Mouse (Mus musculus): ENCODE data around the gene Dhrs4. TPM values are rescaled to one million over a fixed set of nuclear protein-coding genes. Genes with fewer than 3 reads are reported as not detected.
A peak's percentile ranks its signal among the peaks of the same experiment; 100 is the strongest.

Dhrs4 gene
- polyA plus RNA-seq, 1 experiment, result 16.0 TPM

- no peak overlapping the region for H3K27ac ChIP-seq (ENCODE audit: insufficient read depth, low read length)
- H3K4me1 ChIP-seq (ENCODE audit: control insufficient read depth, insufficient read depth, low read length), result no peaks in the 10 kb centered on the region; the same call in 1 of the 2 replicates
- no peak overlapping the region for H3K4me3 ChIP-seq (ENCODE audit: insufficient read depth, low read length)
- TF ChIP-seq CTCF (IDR thresholded peaks at IDR 0.05; ENCODE audit: extremely low read depth, insufficient read depth, low read length), result no peak
- TF ChIP-seq POLR2A (IDR thresholded peaks at IDR 0.05; ENCODE audit: extremely low read depth, insufficient read depth, low read length), result no peak
These were observed 18.3 kb downstream of the Dhrs4 start for GRCm38 (mm10) chr14:55496761-55497448.

- H3K27ac ChIP-seq (ENCODE audit: insufficient read depth, low read length), result no peak overlapping the region
- no peaks in the 10 kb centered on the region; the same call in 1 of the 2 replicates for H3K4me1 ChIP-seq (ENCODE audit: control insufficient read depth, insufficient read depth, low read length)
- TF ChIP-seq POLR2A (IDR thresholded peaks at IDR 0.05; ENCODE audit: extremely low read depth, insufficient read depth, low read length), result no peak
- peak; percentile 96 for TF ChIP-seq CTCF (IDR thresholded peaks at IDR 0.05; ENCODE audit: extremely low read depth, insufficient read depth, low read length)
- H3K4me3 ChIP-seq (ENCODE audit: insufficient read depth, low read length), result no peak overlapping the region
These were observed 18.9 kb downstream of the Dhrs4 start for GRCm38 (mm10) chr14:55497449-55497821.

- no peak for TF ChIP-seq POLR2A (IDR thresholded peaks at IDR 0.05; ENCODE audit: extremely low read depth, insufficient read depth, low read length)
- TF ChIP-seq CTCF (IDR thresholded peaks at IDR 0.05; ENCODE audit: extremely low read depth, insufficient read depth, low read length), result no peak
- no peak overlapping the region for H3K4me3 ChIP-seq (ENCODE audit: insufficient read depth, low read length)
- no peaks in the 10 kb centered on the region for H3K4me1 ChIP-seq (ENCODE audit: control insufficient read depth, insufficient read depth, low read length)
- no peak overlapping the region for H3K27ac ChIP-seq (ENCODE audit: insufficient read depth, low read length)
These were observed 27.1 kb downstream of the Dhrs4 start for GRCm38 (mm10) chr14:55505612-55506011.

GRCm38 (mm10) chr14:55507801-55508200, 29.2 kb downstream of the Dhrs4 start:
- TF ChIP-seq CTCF (IDR thresholded peaks at IDR 0.05; ENCODE audit: extremely low read depth, insufficient read depth, low read length) (no peak), POLR2A (IDR thresholded peaks at IDR 0.05; ENCODE audit: extremely low read depth, insufficient read depth, low read length) (no peak)
- Histone ChIP-seq H3K4me1 (ENCODE audit: control insufficient read depth, insufficient read depth, low read length) (no peaks in the 10 kb centered on the region), H3K27ac (ENCODE audit: insufficient read depth, low read length) (no peak overlapping the region), H3K4me3 (ENCODE audit: insufficient read depth, low read length) (no peak overlapping the region)

- Histone ChIP-seq H3K4me1 (ENCODE audit: control insufficient read depth, insufficient read depth, low read length) (no peaks in the 10 kb centered on the region), H3K27ac (ENCODE audit: insufficient read depth, low read length) (no peak overlapping the region), H3K4me3 (ENCODE audit: insufficient read depth, low read length) (no peak overlapping the region; the same call in 1 of the 2 replicates)
- TF ChIP-seq POLR2A (IDR thresholded peaks at IDR 0.05; ENCODE audit: extremely low read depth, insufficient read depth, low read length) (no peak), CTCF (IDR thresholded peaks at IDR 0.05; ENCODE audit: extremely low read depth, insufficient read depth, low read length) (no peak)
These were observed 31.0 kb downstream of the Dhrs4 start for GRCm38 (mm10) chr14:55509540-55509939.

GRCm38 (mm10) chr14:55510125-55510731, 31.7 kb downstream of the Dhrs4 start, which contains the start of gene Cpne6:
Gene Cpne6 (plus strand): TSS chr14:55510445.
- Histone ChIP-seq H3K27ac (ENCODE audit: insufficient read depth, low read length) (peak within 1 kb of the TSS; percentile 75), H3K4me3 (ENCODE audit: insufficient read depth, low read length) (peak within 1 kb of the TSS; percentile 75), H3K4me1 (ENCODE audit: control insufficient read depth, insufficient read depth, low read length) (no peaks in the 10 kb centered on the region)
- no peak for TF ChIP-seq CTCF (IDR thresholded peaks at IDR 0.05; ENCODE audit: extremely low read depth, insufficient read depth, low read length)
- peak; percentile 45; the same call in 1 of the 2 replicates for TF ChIP-seq POLR2A (IDR thresholded peaks at IDR 0.05; ENCODE audit: extremely low read depth, insufficient read depth, low read length)

GRCm38 (mm10) chr14:55511037-55511436, 32.5 kb downstream of the Dhrs4 start:
- TF ChIP-seq CTCF (IDR thresholded peaks at IDR 0.05; ENCODE audit: extremely low read depth, insufficient read depth, low read length) (no peak), POLR2A (IDR thresholded peaks at IDR 0.05; ENCODE audit: extremely low read depth, insufficient read depth, low read length) (peak; percentile 51; the same call in 1 of the 2 replicates)
- H3K27ac ChIP-seq (ENCODE audit: insufficient read depth, low read length), result peak overlapping the region; percentile 75

GRCm38 (mm10) chr14:55513927-55514326, 35.4 kb downstream of the Dhrs4 start:
- no peak for TF ChIP-seq CTCF (IDR thresholded peaks at IDR 0.05; ENCODE audit: extremely low read depth, insufficient read depth, low read length)
- TF ChIP-seq POLR2A (IDR thresholded peaks at IDR 0.05; ENCODE audit: extremely low read depth, insufficient read depth, low read length), result no peak
- Histone ChIP-seq H3K4me3 (ENCODE audit: insufficient read depth, low read length) (no peak overlapping the region), H3K27ac (ENCODE audit: insufficient read depth, low read length) (no peak overlapping the region), H3K4me1 (ENCODE audit: control insufficient read depth, insufficient read depth, low read length) (0 out of 2 replicates have a peak, but pooled peaks cover under 1% of the 10 kb centered on the region)

More at GRCm38 (mm10) chr14:55511037-55511436, 32.5 kb downstream of the Dhrs4 start:
- H3K4me1 ChIP-seq (ENCODE audit: control insufficient read depth, insufficient read depth, low read length), result no peaks in the 10 kb centered on the region
- peak overlapping the region; percentile 75 for H3K4me3 ChIP-seq (ENCODE audit: insufficient read depth, low read length)

GRCm38 (mm10) chr14:55515846-55516245, 37.3 kb downstream of the Dhrs4 start:
- no peak overlapping the region for H3K27ac ChIP-seq (ENCODE audit: insufficient read depth, low read length)

More at GRCm38 (mm10) chr14:55515846-55516245, 37.3 kb downstream of the Dhrs4 start:
- TF ChIP-seq POLR2A (IDR thresholded peaks at IDR 0.05; ENCODE audit: extremely low read depth, insufficient read depth, low read length) (no peak), CTCF (IDR thresholded peaks at IDR 0.05; ENCODE audit: extremely low read depth, insufficient read depth, low read length) (no peak)
- H3K4me3 ChIP-seq (ENCODE audit: insufficient read depth, low read length), result no peak overlapping the region
- H3K4me1 ChIP-seq (ENCODE audit: control insufficient read depth, insufficient read depth, low read length), result peaks cover 8% of the 10 kb centered on the region

Data from cortical plate, adult 2 months (tissue).